Mouse (Mus musculus) brain, embryonic 14.5 days (tissue): ENCODE data around the gene Ccdc28b.

Experiments used
- CTCF ChIP-seq: fragments of 200-500 bp; IDR thresholded peaks from 2 replicates; pipeline ENCODE4 v1.5.1; 2012; ENCODE audit warnings: inconsistent platforms, mild to moderate bottlenecking, moderate library complexity, borderline replicate concordance; ENCODE audit not compliant: insufficient read depth, insufficient read length; ENCODE audit errors: extremely low read depth
- POLR2A ChIP-seq: fragments of 200-500 bp; IDR thresholded peaks from 2 replicates; pipeline ENCODE4 v1.6.1; 2012; ENCODE audit warnings: mild to moderate bottlenecking, inconsistent platforms, borderline replicate concordance; ENCODE audit not compliant: poor library complexity, insufficient read depth, insufficient read length, severe bottlenecking; ENCODE audit errors: extremely low read depth

GRCm38 (mm10) chr4:129576863-129577491 is 46.8 kb downstream of the Ccdc28b start:
- no peak for TF ChIP-seq POLR2A
- TF ChIP-seq CTCF, result peak; percentile 54; the same call in 1 of the 2 replicates
